Mouse (Mus musculus): ENCODE data around the gene Tmem44. TPM values are rescaled to one million over a fixed set of nuclear protein-coding genes. Genes with fewer than 3 reads are reported as not detected.

Tmem44 gene
- total and polyA plus RNA-seq, 2 experiments: 1.3 to 2.0 TPM

DNA sequence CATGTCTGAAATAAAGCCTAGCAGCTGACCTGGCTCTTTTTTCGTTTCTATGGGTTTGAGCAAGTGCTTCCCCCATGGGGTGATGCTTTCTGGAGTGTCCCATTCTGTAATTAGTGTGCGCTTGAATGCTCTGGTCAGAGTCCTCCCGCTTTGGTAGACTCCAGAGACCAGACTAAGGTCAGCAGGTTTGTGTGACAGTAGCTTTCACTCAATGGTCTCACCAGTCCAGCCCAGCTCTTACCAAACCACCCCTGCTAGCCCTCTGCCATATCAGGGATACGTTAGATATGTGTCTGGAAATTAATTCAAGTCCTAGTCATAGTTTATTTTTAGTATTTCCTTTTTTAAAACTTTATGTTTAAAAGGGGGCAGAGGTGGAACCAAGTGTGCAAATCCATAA lies 10.0 kb upstream of the Tmem44 start:
- H3K4me1 ChIP-seq (ENCODE audit: control insufficient read depth, insufficient read depth, low read length): no peaks in the 10 kb centered on the region
- no peak overlapping the region for H3K4me3 ChIP-seq (ENCODE audit: insufficient read depth, low read depth, low read length)
- WGBS: 95% methylated on average over 4 of the region's 4 CpGs
- no peak for DNase-seq (ENCODE audit: extremely low read depth, low read depth, low spot score)
- peaks cover 40% of the 10 kb centered on the region for H3K36me3 ChIP-seq (ENCODE audit: control insufficient read depth, insufficient read depth, low read length)
- no peaks in the 10 kb centered on the region for H3K27me3 ChIP-seq (ENCODE audit: control insufficient read depth, insufficient read depth, low read length)
- no peak overlapping the region for H3K9ac ChIP-seq (ENCODE audit: low read depth, low read length)
- no peaks in the 10 kb centered on the region for H3K79me2 ChIP-seq (ENCODE audit: control insufficient read depth, insufficient read depth, low read length)
- H3K27ac ChIP-seq (replicated peaks; ENCODE audit: insufficient read depth, low read depth, low read length): no peak overlapping the region
- TF ChIP-seq POLR2A (IDR thresholded peaks at IDR 0.05; ENCODE audit: extremely low read depth, insufficient read depth, low read length) (no peak), CTCF (IDR thresholded peaks at IDR 0.05; ENCODE audit: low read depth, low read length) (no peak)

DNA sequence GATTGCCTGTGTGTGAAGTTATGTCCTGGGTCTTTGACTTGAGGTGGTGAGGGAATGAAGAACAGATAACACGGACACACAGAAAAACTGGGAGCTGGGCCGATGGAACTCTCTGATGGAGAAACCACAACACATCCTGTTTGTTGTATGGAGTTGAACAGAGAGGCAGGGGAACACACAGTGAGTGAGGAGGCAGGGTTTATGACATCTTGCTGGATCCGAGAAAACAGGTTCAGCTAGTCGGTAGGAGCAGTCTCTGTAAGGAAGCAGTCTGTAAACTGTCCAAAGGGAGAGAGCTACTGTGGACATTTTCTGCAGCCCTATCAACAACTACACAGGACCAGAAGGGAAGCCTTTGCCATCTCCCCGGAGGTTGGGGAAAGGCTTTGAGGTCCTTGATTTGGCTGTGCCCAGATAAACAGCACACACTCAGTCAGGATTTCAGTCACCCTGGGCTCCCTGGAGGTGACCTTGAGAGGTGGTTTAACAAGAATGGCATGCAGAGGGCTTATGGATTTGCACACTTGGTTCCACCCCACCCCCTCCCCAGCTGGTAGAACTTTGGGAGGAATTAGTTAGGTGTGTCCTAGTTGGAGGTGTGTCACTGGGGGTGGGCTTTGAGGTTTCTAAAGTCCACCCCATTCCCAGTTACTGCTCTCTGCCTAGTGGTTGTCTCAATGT lies 8.8 kb upstream of the Tmem44 start:
- H3K9ac ChIP-seq (ENCODE audit: low read depth, low read length): no peak overlapping the region
- 85% methylated on average over 5 of the region's 5 CpGs for WGBS
- peaks cover 30% of the 10 kb centered on the region for H3K36me3 ChIP-seq (ENCODE audit: control insufficient read depth, insufficient read depth, low read length)
- no peak overlapping the region for H3K4me3 ChIP-seq (ENCODE audit: insufficient read depth, low read depth, low read length)
- TF ChIP-seq POLR2A (IDR thresholded peaks at IDR 0.05; ENCODE audit: extremely low read depth, insufficient read depth, low read length): no peak
- TF ChIP-seq CTCF (IDR thresholded peaks at IDR 0.05; ENCODE audit: low read depth, low read length): no peak
- no peak for DNase-seq (ENCODE audit: extremely low read depth, low read depth, low spot score)
- H3K79me2 ChIP-seq (ENCODE audit: control insufficient read depth, insufficient read depth, low read length): no peaks in the 10 kb centered on the region
- H3K4me1 ChIP-seq (ENCODE audit: control insufficient read depth, insufficient read depth, low read length): no peaks in the 10 kb centered on the region
- H3K27me3 ChIP-seq (ENCODE audit: control insufficient read depth, insufficient read depth, low read length): no peaks in the 10 kb centered on the region
- no peak overlapping the region for H3K27ac ChIP-seq (replicated peaks; ENCODE audit: insufficient read depth, low read depth, low read length)

DNA sequence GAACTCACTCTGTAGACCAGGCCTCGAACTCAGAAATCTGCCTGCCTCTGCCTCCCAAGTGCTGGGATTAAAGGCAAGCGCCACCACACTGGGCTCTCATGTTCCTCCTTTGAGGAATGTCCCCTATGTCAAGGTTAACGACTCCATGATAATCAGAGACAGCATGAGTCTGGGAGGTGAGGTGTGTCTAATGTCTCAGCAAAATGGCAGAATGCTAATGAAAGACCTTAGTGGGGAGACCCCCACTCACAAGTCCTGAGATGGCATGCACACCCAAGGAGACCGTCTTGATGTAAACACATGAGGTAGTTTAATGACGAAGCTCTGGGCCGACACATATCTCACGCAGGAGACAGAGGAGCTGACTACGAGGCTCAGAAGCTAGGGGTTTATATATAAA lies 3.5 kb upstream of the Tmem44 start:
- Histone ChIP-seq H3K4me1 (ENCODE audit: control insufficient read depth, insufficient read depth, low read length) (peaks cover 6% of the 10 kb centered on the region), H3K27me3 (ENCODE audit: control insufficient read depth, insufficient read depth, low read length) (no peaks in the 10 kb centered on the region), H3K36me3 (ENCODE audit: control insufficient read depth, insufficient read depth, low read length) (no peaks in the 10 kb centered on the region), H3K79me2 (ENCODE audit: control insufficient read depth, insufficient read depth, low read length) (no peaks in the 10 kb centered on the region), H3K9ac (ENCODE audit: low read depth, low read length) (no peak overlapping the region), H3K4me3 (ENCODE audit: insufficient read depth, low read depth, low read length) (no peak overlapping the region), H3K27ac (replicated peaks; ENCODE audit: insufficient read depth, low read depth, low read length) (no peak overlapping the region)
- DNase-seq (ENCODE audit: extremely low read depth, low read depth, low spot score): no peak
- WGBS: 98% methylated on average over 8 of the region's 8 CpGs
- TF ChIP-seq CTCF (IDR thresholded peaks at IDR 0.05; ENCODE audit: low read depth, low read length): no peak
- no peak for TF ChIP-seq POLR2A (IDR thresholded peaks at IDR 0.05; ENCODE audit: extremely low read depth, insufficient read depth, low read length)

DNA sequence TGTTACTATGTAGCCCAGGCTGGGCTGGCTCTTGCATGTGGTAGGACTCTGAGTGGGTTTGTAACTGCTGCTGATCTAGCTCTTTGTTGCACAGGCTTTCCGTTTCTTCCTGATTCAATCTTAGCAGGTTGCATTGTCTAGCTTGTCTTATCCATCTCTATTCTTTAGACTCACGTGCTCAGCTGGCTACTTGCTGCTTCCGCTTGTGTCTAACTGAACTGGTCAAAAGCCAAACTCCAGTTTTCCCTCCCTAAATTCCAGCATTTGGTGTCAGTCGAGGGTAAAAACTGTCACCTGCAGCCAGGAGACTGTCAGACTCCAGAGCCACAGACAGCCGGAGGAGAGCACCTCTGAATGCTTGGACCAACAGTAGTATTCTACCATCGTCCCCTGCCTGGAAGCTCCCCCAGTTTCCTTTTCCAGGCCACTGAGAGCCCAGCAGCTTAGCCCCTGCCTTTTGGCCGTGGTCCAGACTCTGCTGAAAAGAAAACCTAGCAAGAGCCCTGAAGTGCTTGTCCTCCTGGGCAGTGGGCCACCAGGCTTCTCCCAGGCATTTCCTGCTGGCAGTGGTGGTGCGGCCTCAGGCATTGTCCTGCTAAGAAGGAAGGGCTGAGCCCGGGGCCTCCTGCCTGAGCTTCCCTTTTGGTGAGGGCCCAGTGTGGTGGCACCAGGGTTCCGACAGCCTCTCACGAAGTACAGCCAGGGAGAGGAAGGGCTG lies 2.1 kb upstream of the Tmem44 start:
- 56% methylated on average over 11 of the region's 11 CpGs for WGBS
- TF ChIP-seq CTCF (IDR thresholded peaks at IDR 0.05; ENCODE audit: low read depth, low read length): no peak
- TF ChIP-seq POLR2A (IDR thresholded peaks at IDR 0.05; ENCODE audit: extremely low read depth, insufficient read depth, low read length): no peak
- Histone ChIP-seq H3K36me3 (ENCODE audit: control insufficient read depth, insufficient read depth, low read length) (no peaks in the 10 kb centered on the region), H3K79me2 (ENCODE audit: control insufficient read depth, insufficient read depth, low read length) (no peaks in the 10 kb centered on the region), H3K9ac (ENCODE audit: low read depth, low read length) (peak overlapping the region; percentile 24; the same call in 1 of the 2 replicates), H3K4me3 (ENCODE audit: insufficient read depth, low read depth, low read length) (no peak overlapping the region), H3K4me1 (ENCODE audit: control insufficient read depth, insufficient read depth, low read length) (peaks cover 6% of the 10 kb centered on the region), H3K27ac (replicated peaks; ENCODE audit: insufficient read depth, low read depth, low read length) (peak overlapping the region; percentile 76), H3K27me3 (ENCODE audit: control insufficient read depth, insufficient read depth, low read length) (no peaks in the 10 kb centered on the region)
- no peak for DNase-seq (ENCODE audit: extremely low read depth, low read depth, low spot score)

DNA sequence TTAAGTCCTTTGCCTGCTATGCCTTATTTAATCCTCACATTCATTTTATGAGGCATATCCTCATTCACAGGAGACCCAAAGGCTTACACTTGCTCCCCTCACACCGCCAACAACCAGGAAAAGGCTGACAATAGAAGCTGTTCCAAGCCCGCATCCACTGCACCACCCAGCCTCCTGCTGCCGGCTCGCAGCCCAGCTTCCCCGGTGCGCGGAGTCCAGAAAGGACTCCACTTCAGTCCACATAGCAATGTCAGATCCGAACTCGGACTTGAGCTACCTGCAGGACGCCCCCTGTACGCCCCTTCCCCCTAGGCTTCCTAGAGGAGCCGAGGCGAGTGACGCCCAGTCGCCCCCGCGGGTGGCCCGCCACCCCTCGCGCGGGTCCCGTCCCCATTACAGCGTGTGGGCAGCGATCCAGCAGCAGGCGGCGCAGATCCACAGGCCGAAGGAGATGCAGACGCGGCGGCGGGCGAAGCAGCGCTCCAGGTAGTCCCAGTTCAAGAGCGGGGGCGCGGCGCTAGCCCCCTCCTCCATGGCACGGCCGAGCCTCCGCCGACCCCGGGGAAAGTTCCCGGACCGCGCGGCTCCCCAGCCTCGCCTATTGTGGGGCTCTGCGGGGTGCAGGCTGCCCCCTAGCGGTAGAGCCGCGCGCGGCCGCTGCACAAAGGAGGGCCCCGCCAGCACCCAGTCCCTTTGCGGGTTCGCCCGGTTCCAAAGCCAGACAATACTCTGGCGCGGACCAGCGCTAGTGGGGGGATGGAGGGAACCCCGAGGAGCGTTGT lies 485 bp downstream of the Tmem44 start:
- under 1% methylated on average over 63 of the region's 63 CpGs for WGBS
- Histone ChIP-seq H3K4me3 (ENCODE audit: insufficient read depth, low read depth, low read length) (peak overlapping the region; percentile 85), H3K27ac (replicated peaks; ENCODE audit: insufficient read depth, low read depth, low read length) (no peak overlapping the region), H3K27me3 (ENCODE audit: control insufficient read depth, insufficient read depth, low read length) (no peaks in the 10 kb centered on the region), H3K9ac (ENCODE audit: low read depth, low read length) (peak overlapping the region; percentile 90), H3K36me3 (ENCODE audit: control insufficient read depth, insufficient read depth, low read length) (no peaks in the 10 kb centered on the region), H3K79me2 (ENCODE audit: control insufficient read depth, insufficient read depth, low read length) (no peaks in the 10 kb centered on the region), H3K4me1 (ENCODE audit: control insufficient read depth, insufficient read depth, low read length) (peaks cover 6% of the 10 kb centered on the region)
- DNase-seq (ENCODE audit: extremely low read depth, low read depth, low spot score): no peak
- TF ChIP-seq POLR2A (IDR thresholded peaks at IDR 0.05; ENCODE audit: extremely low read depth, insufficient read depth, low read length) (no peak), CTCF (IDR thresholded peaks at IDR 0.05; ENCODE audit: low read depth, low read length) (peak; percentile 75)

Measured in liver, adult 2 months (tissue).